29 mouse cellular contexts compared by ENCODE assay signal in the genomic region with DNA sequence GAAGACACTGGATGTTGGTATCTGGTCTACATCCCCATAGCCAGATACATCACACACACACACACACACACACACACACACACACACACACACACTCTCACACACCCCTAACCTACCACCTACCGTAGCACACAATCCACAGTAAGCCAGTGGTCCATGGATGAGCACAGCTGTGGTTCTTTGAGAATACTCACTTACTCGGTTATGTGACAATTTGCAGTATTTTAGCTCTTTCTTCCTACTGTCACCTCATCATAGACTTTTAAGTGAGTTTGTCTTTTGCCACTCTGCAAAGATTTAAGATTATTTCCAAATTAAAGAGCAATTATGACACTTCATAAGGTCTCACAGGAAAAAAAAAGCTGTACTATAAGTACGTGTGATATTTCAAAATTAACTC. TPM values are rescaled to one million over a fixed set of nuclear protein-coding genes. Genes with fewer than 3 reads are reported as not detected.
DNase-seq lines count a peak whose midpoint lies in the region; ATAC-seq and TF ChIP-seq lines count a peak whose summit lies in the region.
"Had no signal": no experiment of that assay in that cellular context is flagged by ENCODE, and none has a peak within 500 bp of the region (broad histone marks: within the 10 kb centered on the region; RNA-seq: fewer than 3 reads in every experiment).

No protein-coding gene starts in this region.

- H3K27ac ChIP-seq in gastrocnemius, adult 2 months = peak overlapping the region; percentile 56
- H3K27ac ChIP-seq in lung, embryonic 14.5 days (ENCODE audit: low read depth) = no peak overlapping the region
- no peak overlapping the region for H3K27ac ChIP-seq in lung, embryonic 16.5 days (ENCODE audit: low read length)
- H3K27ac ChIP-seq in brown adipose tissue, adult 24 weeks (replicated peaks; ENCODE audit: low read depth, low read length) = peak overlapping the region; percentile 90
- H3K27ac ChIP-seq: embryonic facial prominence, embryonic 13.5 days; embryonic facial prominence, embryonic 15.5 days; forebrain, embryonic 10.5 days; forebrain, embryonic 12.5 days had no signal

- WGBS in lung, embryonic 14.5 days = 45% methylated on average over 3 of the region's 3 CpGs
- WGBS in lung, embryonic 16.5 days = 50% methylated on average over 3 of the region's 3 CpGs
- WGBS in lung, adult 2 months = 66% methylated on average over 3 of the region's 3 CpGs

- H3K4me1 ChIP-seq in lung, embryonic 14.5 days (ENCODE audit: insufficient read depth) = no peaks in the 10 kb centered on the region
- H3K4me1 ChIP-seq in lung, embryonic 16.5 days (replicated peaks; ENCODE audit: control insufficient read depth, insufficient read depth, low read length) = no peaks in the 10 kb centered on the region
- no peaks in the 10 kb centered on the region for H3K4me1 ChIP-seq in lung, adult 2 months (ENCODE audit: control insufficient read depth, insufficient read depth, low read length)
- H3K4me1 ChIP-seq in brown adipose tissue, adult 24 weeks (ENCODE audit: control insufficient read depth, insufficient read depth, insufficient read length, low read length) = peaks cover 9% of the 10 kb centered on the region; the same call in 1 of the 2 replicates
- H3K4me1 ChIP-seq: embryonic facial prominence, embryonic 13.5 days; embryonic facial prominence, embryonic 15.5 days; forebrain, embryonic 10.5 days; forebrain, embryonic 12.5 days had no signal

- peak; percentile 86; the same call in 1 of the 2 replicates for ATAC-seq in lung, embryonic 14.5 days (ENCODE audit: insufficient read depth)
- ATAC-seq in lung, embryonic 16.5 days (ENCODE audit: low read depth) = peak; percentile 93
- ATAC-seq: activated CD4-positive, CD25-positive, alpha-beta regulatory T cell, adult 4 months; CD4-positive, CD25-positive, alpha-beta regulatory T cell, adult 4 months; forebrain, embryonic 14.5 days; Patski had no signal

- no peak overlapping the region for H3K4me2 ChIP-seq in lung, embryonic 14.5 days
- H3K4me2 ChIP-seq in lung, embryonic 16.5 days (ENCODE audit: low read depth, low read length) = no peak overlapping the region
- H3K4me2 ChIP-seq: embryonic facial prominence, embryonic 13.5 days; embryonic facial prominence, embryonic 15.5 days; forebrain, embryonic 12.5 days had no signal

- no peaks in the 10 kb centered on the region for H3K27me3 ChIP-seq in lung, embryonic 14.5 days (ENCODE audit: insufficient read depth, low read length)
- no peaks in the 10 kb centered on the region for H3K27me3 ChIP-seq in lung, embryonic 16.5 days (ENCODE audit: control insufficient read depth, insufficient read depth, low read depth, low read length)
- H3K27me3 ChIP-seq: CH12.LX; embryonic facial prominence, embryonic 13.5 days; embryonic facial prominence, embryonic 15.5 days; forebrain, embryonic 12.5 days; Patski had no signal

- H3K9ac ChIP-seq in lung, embryonic 14.5 days = no peak overlapping the region
- H3K9ac ChIP-seq in lung, embryonic 16.5 days (ENCODE audit: low read length) = no peak overlapping the region
- H3K9ac ChIP-seq: embryonic facial prominence, embryonic 13.5 days; embryonic facial prominence, embryonic 15.5 days; forebrain, embryonic 12.5 days had no signal

- H3K36me3 ChIP-seq in lung, embryonic 14.5 days (ENCODE audit: insufficient read depth) = no peaks in the 10 kb centered on the region
- no peaks in the 10 kb centered on the region for H3K36me3 ChIP-seq in lung, embryonic 16.5 days (ENCODE audit: control insufficient read depth, insufficient read depth, low read length)
- H3K36me3 ChIP-seq: embryonic facial prominence, embryonic 13.5 days; embryonic facial prominence, embryonic 15.5 days; forebrain, embryonic 10.5 days; forebrain, embryonic 12.5 days; G1E had no signal

- H3K4me3 ChIP-seq in gastrocnemius, adult 2 months = no peak overlapping the region
- H3K4me3 ChIP-seq in lung, embryonic 14.5 days (ENCODE audit: low read depth, low read length) = no peak overlapping the region
- no peak overlapping the region for H3K4me3 ChIP-seq in lung, embryonic 16.5 days (ENCODE audit: low read length)
- no peak overlapping the region for H3K4me3 ChIP-seq in lung, adult 2 months (replicated peaks; ENCODE audit: extremely low read depth, low read depth, low read length)
- no peak overlapping the region for H3K4me3 ChIP-seq in brown adipose tissue, adult 24 weeks (ENCODE audit: insufficient read depth, low read depth, low read length)
- H3K4me3 ChIP-seq: embryonic facial prominence, embryonic 13.5 days; embryonic facial prominence, embryonic 15.5 days; erythroblast, embryonic 14.5 days; forebrain, embryonic 10.5 days; forebrain, embryonic 12.5 days had no signal

- TF ChIP-seq CTCF in gastrocnemius, adult 2 months (IDR thresholded peaks at IDR 0.05) = no peak
- TF ChIP-seq CTCF in lung, embryonic 14.5 days (IDR thresholded peaks at IDR 0.05; ENCODE audit: low read depth) = no peak
- no peak for TF ChIP-seq CTCF in lung, adult 2 months (IDR thresholded peaks at IDR 0.05; ENCODE audit: insufficient read depth, low read length)

- no peaks in the 10 kb centered on the region for H3K9me3 ChIP-seq in lung, embryonic 14.5 days (ENCODE audit: low read depth, low read length)
- H3K9me3 ChIP-seq in lung, embryonic 16.5 days (ENCODE audit: control insufficient read depth, low read length) = no peaks in the 10 kb centered on the region
- H3K9me3 ChIP-seq: embryonic facial prominence, embryonic 13.5 days; embryonic facial prominence, embryonic 15.5 days; forebrain, embryonic 10.5 days; forebrain, embryonic 12.5 days; G1E had no signal

- no peak for DNase-seq in gastrocnemius, adult 2 months
- DNase-seq in gastrocnemius, adult 18-20 months (ENCODE audit: low spot score) = no peak
- DNase-seq in lung, embryonic 14.5 days = peak; percentile 72
- no peak for DNase-seq in lung, postnatal 25 days (ENCODE audit: low spot score)
- DNase-seq in lung, adult 2 months = no peak
- DNase-seq: adrenal gland, adult 8-10 months; adrenal gland, postnatal 14 days; adrenal gland, postnatal 36 days; B cell, adult 2 months; cerebellum, adult 11 months; cerebellum, adult 18-20 months; cerebellum, adult 8-10 months; cerebellum, adult 9-11 months; cerebellum, postnatal 14 days; cerebellum, postnatal 36 days; embryo, embryonic 11 days had no signal

- TF ChIP-seq POLR2A in lung, adult 2 months (IDR thresholded peaks at IDR 0.05; ENCODE audit: borderline replicate concordance, extremely low read depth, low read depth, low read length) = no peak

- intact Hi-C loops in gastrocnemius, adult 2 months (cut with DNase I) = no loop called here

RNA-seq across cellular contexts. Expression of a gene that starts 16.4 kb away (rescaled TPM):
- total RNA-seq in gastrocnemius, adult 2 months (2021) = 10 to 100 TPM in 1 of 2 experiments, 1 to 10 TPM in 1; 7.8 to 12.9 TPM
- 1 to 10 TPM; 8.0 to 8.4 TPM for total RNA-seq in gastrocnemius, adult 18-20 months (2021)
- polyA plus RNA-seq in lung, embryonic 14.5 days (2014; fragmentation: Nextera tagmentation; extraction: Ambion mirVana) = 36.2 and 36.7 TPM in 2 replicates
- 36.9 and 37.4 TPM in 2 replicates for polyA plus RNA-seq in lung, embryonic 16.5 days (2015; fragmentation: Nextera tagmentation; extraction: Ambion mirVana)
- polyA plus RNA-seq in lung, adult 2 months (2012; rRNA removed) = 24.0 and 36.1 TPM in 2 replicates
- polyA plus RNA-seq in brown adipose tissue, adult 24 weeks (2012; ENCODE audit: insufficient read depth, insufficient read length, missing spikeins) = 19.8 and 21.6 TPM in 2 replicates
- polyA plus RNA-seq: erythroblast, embryonic 14.5 days; G1E had no signal

RNA-seq across cellular contexts. Expression of a gene that starts 16.5 kb away (rescaled TPM):
- 1 to 10 TPM; 2.6 to 3.3 TPM for total RNA-seq in gastrocnemius, adult 2 months (2021)
- 1 to 10 TPM; 1.5 to 1.6 TPM for total RNA-seq in gastrocnemius, adult 18-20 months (2021)
- polyA plus RNA-seq in lung, embryonic 14.5 days (2014; fragmentation: Nextera tagmentation; extraction: Ambion mirVana) = 6.8 and 8.3 TPM in 2 replicates
- polyA plus RNA-seq in lung, embryonic 16.5 days (2015; fragmentation: Nextera tagmentation; extraction: Ambion mirVana) = 6.5 and 7.6 TPM in 2 replicates
- 21.5 and 30.5 TPM in 2 replicates for polyA plus RNA-seq in lung, adult 2 months (2012; rRNA removed)
- 5.0 and 6.2 TPM in 2 replicates for polyA plus RNA-seq in brown adipose tissue, adult 24 weeks (2012; ENCODE audit: insufficient read depth, insufficient read length, missing spikeins)
- total RNA-seq: G1E had no signal

RNA-seq across cellular contexts. Expression of a gene that starts 28.2 kb away (rescaled TPM):
- total RNA-seq in gastrocnemius, adult 2 months (2021) = 10 to 100 TPM; 10.5 to 10.7 TPM
- 10 to 100 TPM; 10.3 to 11.1 TPM for total RNA-seq in gastrocnemius, adult 18-20 months (2021)
- polyA plus RNA-seq in lung, embryonic 14.5 days (2014; fragmentation: Nextera tagmentation; extraction: Ambion mirVana) = 6.6 and 7.0 TPM in 2 replicates
- polyA plus RNA-seq in lung, embryonic 16.5 days (2015; fragmentation: Nextera tagmentation; extraction: Ambion mirVana) = 4.4 and 5.0 TPM in 2 replicates
- polyA plus RNA-seq in lung, adult 2 months (2012; rRNA removed) = 30.2 and 32.9 TPM in 2 replicates
- polyA plus RNA-seq in brown adipose tissue, adult 24 weeks (2012; ENCODE audit: insufficient read depth, insufficient read length, missing spikeins) = 3.8 and 6.6 TPM in 2 replicates

Comparison
In these comparisons a context has a peak if more than half of its experiments do, and no peak if none do; other contexts are left out.
1. H3K27ac ChIP-seq: peak in gastrocnemius, adult 2 months (single experiment) and brown adipose tissue, adult 24 weeks (single experiment); none in lung, embryonic 14.5 days (single experiment) and lung, embryonic 16.5 days (single experiment).